Mouse (Mus musculus): ENCODE measurements around the gene 1700001C19Rik. TPM values are rescaled to one million over a fixed set of nuclear protein-coding genes. Genes with fewer than 3 reads are reported as not detected.

Gene 1700001C19Rik
- total RNA-seq, 4 experiments from 2014 or later = not detected

DNA sequence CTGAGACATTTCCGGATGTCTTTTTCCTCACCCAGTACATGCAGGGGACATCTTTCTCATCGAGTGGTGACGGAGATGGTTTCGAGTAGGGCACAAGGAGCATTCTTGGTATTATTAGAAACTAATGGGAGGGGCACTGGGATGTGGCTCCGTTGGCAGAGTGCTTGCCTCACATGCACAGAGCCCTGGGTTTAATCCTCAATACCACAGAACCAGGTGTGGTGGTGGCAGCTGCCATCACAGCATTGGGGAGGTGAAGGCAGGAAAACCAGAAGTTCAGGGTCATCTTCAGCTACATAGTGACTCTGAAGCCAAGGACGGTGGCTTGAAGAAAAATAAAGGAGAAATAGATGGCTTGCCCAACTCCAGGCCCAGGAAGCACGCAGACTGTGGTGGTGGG, 25.0 kb upstream of the 1700001C19Rik start:
- DNase-seq (ENCODE audit: low spot score in 2 of 2) = no peak

DNA sequence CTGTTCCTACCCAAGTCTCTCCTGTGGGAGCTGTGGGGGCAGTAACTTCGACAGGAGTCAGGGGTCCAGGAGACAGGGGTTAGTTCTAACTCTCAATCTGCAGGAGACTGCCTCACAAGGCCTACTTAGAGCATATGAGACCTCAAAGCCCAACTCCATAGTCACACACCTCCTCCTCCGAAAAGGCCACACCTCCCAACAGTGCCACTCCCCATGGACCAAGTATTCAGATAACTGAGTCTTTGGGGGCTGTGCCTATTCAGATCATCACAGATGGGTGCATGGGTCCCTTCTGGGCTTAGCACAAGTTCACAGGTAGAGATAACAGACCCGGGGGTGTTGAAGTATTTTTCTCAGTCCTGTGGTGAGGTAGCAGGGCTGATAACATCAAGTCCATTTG, 24.5 kb upstream of the 1700001C19Rik start:
- no peak for DNase-seq (ENCODE audit: low spot score in 2 of 2)

DNA sequence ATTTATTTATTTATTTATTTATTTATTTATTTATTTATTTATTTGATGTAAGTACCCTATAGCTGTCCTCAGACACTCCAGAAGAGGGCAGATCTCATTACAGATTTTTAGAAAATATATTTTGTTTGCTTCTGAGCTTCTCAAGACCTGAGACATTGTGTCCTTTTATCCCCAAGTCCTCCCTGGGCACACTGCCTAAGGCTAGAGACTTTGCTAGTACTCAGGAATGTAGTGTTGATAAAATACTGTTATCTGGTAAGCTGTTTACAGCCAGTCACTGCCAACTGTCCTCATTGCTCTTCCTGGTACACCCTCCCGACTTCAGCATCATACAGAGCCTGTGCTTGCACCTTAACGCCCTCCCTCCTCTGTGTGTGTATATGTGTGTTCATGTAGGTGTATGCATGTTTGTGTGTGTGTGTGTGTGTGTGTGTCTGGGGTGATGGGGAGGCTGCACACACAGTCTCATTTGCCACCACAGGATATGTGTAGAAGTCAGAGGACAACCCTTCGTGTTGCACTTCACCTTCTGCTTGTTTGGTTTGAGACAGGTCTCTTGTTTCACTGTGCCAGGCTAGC, 22.3 kb upstream of the 1700001C19Rik start:
- no peak for DNase-seq (ENCODE audit: low spot score in 2 of 2)

DNA sequence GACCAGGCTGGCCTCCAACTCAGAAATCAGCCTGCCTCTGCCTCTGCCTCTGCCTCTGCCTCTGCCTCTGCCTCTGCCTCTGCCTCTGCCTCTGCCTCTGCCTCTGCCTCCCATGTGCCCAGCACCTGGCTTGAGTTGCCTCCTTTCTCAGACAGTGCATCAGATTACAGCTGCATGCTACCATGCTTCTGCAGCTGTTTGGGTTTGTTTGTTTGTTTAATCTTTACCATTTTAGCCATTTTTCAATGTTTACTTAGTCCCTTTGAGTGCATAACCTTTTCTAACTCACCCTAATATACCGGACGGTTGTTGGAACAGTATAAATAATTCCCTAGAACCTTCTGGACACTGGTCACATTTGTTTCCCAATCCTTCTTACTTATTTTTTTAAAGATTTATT, 21.8 kb upstream of the 1700001C19Rik start:
- DNase-seq (ENCODE audit: low spot score in 2 of 2) = no peak

DNA sequence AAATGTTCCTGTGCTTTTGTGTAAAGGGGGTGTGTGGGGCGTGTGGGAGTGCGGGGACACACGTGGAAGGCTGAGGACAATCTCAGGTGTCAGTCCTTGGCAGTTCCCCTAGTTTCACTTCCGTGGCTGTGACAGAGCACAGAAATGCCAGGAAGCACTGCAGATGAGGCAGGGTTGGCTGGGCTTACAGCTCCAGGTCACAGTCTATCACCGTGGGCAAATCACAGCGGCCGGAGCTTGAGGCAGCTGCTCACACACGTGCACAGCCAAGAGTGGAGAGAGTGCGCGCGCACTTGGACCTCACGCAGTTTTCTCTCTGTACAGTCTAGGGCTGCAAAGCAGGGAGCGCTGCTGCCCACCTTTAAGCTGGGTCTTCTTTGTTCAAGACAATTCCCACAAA, 21.1 kb upstream of the 1700001C19Rik start:
- DNase-seq (ENCODE audit: low spot score in 2 of 2) = no peak

DNA sequence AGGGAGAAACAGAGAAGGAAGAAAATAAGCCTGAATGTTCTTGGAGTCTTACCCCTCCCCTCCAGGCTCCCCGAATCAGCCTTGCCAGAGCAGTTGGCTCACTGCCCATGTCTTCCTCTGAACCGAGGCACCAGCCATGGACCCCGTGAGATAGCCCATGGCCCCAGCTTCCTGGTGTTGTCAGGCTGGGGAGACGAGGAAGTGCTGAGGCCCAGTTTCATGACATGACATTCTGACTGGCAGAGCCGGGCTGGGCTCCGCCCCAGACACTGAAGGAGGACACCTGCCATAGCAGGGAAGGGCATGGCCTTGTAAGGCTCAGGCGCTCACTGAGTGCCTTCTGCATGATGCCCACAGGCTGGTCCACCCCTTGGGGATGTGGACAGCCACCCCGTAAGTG, 17.5 kb upstream of the 1700001C19Rik start:
- no peak for DNase-seq (ENCODE audit: low spot score in 2 of 2)

DNA sequence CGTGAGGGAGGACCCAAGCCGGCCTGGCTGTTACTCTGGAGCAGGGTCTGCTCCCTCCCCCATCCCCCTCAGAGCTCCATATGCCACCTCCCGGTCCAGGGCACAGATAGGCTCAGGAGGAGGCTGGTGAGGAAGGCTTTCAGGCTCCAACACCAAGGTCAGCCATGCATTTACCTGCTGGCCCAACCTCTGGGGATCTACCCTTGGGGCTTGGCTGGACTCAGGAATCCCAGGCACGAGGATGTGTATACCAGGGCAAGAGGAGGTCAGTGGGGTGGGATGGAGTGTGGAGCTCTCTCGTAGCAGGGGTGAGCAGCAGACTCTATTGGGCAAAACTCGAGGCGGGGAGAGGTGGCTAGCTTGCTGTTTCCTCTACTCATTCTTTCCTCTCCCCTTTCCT, 15.7 kb upstream of the 1700001C19Rik start:
- DNase-seq (ENCODE audit: low spot score in 2 of 2) = no peak

DNA sequence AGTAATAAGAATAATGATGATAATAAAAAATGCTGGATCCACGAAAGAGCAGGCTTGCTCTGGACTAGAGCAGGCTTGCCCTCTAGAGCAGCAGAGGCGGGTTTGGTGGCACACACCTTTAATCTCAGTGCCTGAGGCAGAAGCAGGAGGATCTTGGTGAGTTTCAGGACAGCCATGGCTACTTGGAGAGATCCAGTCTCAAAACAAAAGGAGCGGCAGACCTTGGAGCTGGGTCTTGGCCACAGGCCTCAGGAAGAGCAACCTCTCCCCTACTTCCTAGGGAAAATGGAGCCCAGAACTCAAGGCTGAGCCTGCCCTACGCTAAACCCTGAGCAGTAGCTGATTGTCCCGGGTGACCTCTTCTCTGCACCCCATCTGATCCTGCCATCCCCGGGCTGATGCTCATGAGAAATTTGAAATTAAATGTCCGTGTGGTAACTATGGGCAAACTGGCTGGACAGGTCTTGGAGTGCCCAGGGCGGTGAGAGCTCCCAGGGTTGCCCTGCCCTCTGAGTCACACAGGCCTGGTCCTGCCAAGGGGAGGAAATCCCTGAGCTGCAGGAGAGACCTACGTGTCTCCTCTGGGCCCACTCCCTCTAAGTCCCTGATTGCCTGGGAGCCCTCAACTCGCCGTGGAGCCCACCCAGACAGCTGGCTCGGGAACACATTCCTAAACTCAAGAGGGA, 13.8 kb upstream of the 1700001C19Rik start:
- DNase-seq (ENCODE audit: low spot score in 2 of 2) = no peak

DNA sequence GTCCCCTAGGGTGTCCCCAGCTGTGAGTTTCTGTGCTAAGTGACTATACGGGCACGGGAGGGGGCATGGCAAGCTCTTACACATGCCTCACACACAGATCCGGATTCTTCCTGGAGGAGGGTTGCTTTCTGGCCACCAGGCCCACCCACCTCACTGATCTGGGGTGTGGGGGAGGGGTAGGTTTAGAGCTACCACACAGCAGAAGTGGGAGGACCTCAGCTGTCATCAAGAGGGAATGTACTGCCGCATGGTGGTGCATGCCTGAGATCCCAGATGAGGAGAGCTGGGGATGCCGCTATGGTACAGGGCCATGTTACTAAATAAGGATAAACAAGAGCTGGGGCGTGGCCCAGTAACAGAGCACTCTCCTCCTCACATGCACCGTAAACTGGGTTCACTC, 13.1 kb upstream of the 1700001C19Rik start:
- DNase-seq (ENCODE audit: low spot score in 2 of 2) = no peak

DNA sequence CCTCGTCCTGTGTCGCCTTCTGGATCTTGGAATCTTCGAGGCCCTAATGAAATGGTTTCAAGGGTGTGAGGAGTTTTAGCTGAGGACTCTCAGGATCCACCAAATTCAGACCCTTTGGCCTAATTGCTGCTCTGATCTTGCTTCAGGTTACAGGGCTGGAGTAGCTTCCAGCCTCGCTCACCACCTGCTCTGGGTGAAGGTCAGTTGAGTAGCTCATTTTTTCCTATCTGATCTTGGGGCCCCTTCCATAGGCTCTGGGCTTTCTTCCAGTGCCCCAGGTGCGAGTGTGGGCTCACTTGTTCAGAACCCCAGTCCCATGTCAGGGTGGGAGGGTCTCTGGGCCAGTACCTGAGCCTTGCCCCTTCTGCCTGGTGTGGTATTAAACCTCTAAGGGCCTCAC, 12.3 kb upstream of the 1700001C19Rik start:
- no peak for DNase-seq (ENCODE audit: low spot score in 2 of 2)

DNA sequence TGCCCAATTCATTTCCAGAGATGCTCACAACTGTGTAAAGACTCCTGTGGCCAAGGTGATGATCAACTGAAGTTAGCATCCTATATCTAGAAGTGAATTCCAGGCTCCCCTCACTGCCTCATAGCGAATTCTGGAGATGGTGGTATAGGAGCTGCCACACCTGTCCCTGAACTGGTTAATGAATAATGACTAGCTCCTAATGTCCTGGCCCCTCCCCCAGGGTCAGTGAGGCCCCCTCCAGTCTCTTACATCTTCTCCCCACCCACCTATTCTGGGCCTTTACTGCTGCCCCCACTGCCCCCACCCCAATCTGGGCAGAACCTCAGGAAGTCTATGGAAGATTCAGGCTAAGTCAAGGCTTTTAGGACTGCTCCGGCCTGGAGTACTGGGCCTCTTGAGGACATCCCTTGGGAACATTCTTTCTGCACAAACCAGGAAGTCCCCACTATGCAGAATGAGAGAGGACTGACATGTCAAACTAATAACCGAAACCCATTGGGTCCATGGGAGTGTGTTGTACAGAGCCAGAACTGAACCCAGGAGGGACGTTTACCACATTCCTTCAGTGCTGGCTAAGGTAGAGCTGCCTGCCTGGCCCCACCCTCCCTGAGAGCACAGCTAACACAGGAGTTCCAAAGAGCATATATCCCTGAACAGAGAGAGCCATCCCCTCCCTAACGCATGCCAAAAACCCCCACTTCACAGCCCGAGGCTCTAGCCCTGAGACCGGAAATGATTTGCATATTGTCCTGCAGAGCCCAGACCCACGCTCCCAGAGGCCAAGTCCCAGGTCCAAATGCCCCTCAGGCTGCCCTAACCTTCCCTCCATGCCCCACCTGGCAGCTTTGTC, 11.6 kb upstream of the 1700001C19Rik start:
- DNase-seq (ENCODE audit: low spot score in 2 of 2) = no peak

DNA sequence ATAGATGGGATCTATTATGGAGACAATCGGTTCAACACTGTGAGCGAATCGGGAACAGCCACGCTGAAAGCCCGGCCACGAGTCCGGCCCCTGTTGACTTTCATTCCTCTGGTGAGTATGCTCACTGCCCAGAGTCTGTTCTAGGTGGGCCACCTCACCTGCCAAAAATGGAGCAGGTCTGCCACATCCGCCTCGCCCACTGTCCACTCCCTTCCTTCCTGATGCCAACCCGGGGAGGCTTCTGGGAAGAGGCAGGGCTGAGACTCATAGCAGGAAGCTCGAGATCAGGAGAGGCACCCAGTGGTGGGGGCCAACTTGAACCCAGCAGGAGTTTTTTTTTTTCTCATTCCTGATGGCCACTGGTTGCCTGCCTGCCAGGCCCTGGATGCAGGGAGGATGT, 9.4 kb upstream of the 1700001C19Rik start:
- no peak for DNase-seq (ENCODE audit: low spot score in 2 of 2)

DNA sequence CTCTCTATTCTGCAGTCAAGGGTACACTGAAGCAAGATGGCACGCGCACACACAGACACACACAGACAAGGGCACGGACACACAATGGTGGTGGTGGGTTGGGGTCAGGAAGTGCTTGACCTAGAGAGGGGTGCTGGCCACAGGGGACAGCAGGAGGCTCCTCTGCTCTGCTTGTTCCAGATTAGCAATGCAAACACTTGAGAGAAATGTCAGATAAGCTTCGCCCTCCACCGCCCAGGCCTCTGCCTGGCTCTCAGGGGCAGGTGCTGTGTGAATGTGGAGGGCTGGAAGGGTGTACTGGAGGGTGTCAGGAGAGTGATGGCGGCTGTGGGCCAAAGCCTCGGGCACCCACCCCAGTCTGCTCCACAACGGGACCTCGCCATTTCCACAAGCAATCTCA, 8.8 kb upstream of the 1700001C19Rik start:
- DNase-seq (ENCODE audit: low spot score in 2 of 2) = no peak

DNA sequence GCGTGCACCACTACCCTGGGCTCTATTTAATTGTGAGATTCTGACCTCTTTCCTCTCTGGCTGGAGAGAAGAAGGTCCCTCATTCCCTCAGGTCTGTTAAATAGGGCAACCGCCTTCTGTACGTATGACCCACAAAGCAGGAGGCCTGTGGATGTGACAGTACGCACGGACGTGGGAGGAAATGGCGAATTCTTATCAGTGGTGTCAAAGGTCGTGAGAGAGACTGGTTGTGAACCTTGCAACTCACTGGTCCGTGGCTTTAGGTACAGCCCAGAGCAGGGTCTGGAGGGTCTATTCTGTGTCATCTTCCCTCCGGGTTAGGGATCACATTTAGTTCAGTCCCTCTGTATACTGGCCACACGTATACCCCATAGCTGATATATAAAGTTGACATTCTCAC, 8.3 kb upstream of the 1700001C19Rik start:
- no peak for DNase-seq (ENCODE audit: low spot score in 2 of 2)

DNA sequence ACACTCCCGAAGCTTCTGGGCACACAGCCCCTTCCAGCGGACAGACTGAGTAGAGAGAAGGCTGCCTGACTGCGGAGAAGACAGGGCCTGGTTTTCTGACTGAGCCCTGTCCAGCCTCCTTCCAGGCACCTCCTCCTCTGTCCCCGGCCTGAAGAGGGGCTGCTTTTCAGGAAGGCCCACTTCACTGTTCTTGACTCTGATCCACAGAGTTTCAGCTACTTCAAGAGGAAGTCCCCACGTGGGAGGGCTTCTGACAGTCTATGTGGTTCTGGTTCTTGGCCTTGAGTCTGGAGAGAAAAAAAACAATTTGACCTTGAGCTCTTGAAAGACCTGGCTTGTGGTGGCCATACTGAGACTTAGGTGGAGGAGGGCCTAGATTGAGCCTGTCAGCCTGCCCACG, 6.9 kb upstream of the 1700001C19Rik start:
- no peak for DNase-seq (ENCODE audit: low spot score in 2 of 2)

DNA sequence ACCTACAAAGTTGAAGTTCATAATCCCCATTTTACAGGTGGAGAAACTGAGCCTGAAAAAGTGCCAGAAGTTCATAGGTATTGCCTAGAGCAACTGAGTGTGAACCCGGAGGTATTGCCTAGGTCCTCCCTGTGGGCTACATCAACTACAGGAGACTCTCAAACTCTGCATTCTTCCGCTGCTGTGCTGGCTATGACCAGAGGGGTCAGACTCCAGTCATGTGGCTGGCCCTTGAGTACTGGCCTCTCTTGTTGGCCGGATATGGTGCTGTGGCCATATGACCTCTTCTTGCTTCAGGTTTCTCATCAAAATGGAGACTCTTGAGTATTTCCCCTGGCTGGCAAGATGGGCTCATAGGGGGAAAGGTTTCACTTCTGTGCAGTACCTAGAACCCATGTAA, 5.1 kb upstream of the 1700001C19Rik start:
- DNase-seq (ENCODE audit: low spot score in 2 of 2) = no peak

DNA sequence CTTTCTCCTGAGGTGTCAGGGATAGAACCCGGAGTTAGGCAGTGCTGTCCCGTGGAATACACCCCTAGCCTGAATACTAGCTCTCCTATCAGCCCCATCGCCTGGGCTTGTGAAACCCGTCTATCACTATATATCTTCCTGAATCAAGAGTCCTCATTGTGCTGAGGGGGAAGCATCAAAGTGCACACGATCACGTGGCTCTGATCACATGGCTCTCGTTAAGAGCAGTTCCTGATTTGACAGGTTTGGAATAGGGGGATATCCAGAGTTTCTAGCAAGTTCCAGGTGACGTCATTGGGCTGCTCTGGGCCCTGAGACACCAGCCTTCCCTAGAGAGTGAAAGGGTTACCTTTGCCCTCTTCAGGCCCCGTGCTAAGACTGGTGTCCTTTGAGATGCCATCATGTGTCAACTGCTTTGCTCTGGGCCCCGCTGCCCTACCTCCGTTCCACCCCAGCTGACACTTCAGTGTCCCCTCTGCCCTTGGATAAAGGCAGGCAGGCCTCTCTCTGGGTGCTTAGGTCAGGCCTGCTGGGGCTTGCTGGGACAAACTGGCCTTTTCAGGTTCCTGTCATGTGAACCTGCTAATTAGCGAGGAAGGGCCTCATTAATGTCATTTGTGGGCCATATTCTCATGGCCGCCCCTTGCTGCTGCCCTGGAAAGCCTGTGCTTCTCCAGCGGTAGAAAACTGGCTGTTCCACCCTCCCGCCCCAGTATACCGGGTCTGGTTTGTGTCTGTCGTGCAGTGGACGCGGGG, 4.3 kb upstream of the 1700001C19Rik start:
- no peak for DNase-seq (ENCODE audit: low spot score in 2 of 2)

DNA sequence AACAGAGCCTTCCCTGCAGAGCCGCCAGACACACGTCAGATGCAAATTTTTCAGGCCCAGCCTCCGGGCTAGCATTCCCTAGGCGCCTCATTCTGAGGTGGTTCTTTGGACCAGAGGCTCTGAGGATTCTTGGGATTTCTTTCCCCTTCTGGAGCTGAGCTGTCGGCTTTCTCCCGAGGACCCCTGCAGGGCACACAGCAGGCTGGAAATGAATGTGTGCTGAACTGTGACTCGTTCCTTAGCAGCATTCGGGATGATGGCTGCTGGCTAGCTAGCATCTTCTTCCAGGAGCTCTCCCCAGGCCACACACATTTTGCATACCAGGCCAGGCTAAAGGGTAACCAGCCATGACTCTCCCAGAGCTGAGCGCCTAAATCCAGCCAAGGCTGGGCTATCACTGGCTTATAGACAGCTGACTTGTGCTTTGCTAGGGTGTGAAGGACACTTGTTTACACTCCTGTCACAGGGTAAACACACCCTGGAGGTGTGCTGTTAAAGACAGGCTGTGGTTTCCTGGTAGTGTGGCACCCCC, 3.2 kb upstream of the 1700001C19Rik start:
- DNase-seq (ENCODE audit: low spot score in 2 of 2) = no peak

DNA sequence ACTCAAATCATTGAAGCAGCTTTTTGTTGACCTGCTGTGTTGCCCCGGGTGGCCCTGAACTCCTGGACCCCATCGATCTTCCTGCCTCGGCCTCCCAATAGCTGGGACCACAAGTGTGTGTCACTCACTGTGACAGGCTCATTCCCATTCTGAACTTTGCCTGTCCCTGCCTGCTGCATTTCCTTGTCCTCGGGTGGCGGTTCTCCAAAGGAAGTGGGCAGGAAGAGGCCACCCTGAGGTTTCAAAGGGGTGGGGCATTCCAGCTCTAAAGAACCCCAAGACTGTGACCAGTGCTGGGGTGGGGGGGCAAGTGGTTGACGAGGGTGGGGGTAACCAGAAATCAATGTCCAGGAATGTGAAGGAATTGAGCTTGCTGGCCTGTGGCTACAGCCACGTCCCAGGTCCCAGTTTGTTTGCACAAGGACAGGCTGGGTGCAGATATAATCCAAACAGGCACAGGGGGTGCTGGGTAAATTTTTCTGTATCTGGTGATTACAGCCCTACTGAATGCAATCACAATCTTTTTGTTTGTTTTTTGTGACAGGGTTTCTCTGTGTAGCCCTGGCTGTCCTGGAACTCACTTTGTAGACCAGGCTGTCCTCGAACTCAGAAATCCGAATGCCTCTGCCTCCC, 2.3 kb upstream of the 1700001C19Rik start:
- no peak for DNase-seq (ENCODE audit: low spot score in 2 of 2)

DNA sequence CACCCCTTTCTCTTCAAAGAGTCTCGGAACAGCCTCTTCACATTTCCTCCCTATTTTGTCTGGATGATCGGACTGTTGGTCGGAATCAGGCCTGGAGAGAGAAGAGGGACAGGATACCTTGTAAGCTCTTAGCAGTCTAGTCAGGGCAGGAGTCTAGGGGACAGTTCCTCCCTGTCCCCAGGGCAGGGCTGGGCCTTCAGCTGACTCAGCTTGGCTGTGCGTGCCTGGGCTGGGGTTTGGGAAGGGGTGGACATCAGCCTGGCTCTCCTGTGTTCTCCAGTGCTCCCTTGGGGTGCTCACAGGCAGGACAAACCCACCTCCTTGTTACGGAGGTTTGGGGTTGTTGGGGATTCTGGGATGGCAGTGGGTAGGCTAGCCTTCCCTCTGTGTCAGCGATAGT, 1.4 kb upstream of the 1700001C19Rik start:
- DNase-seq (ENCODE audit: low spot score in 2 of 2) = no peak
